Mouse (Mus musculus): ENCODE results near the gene Rnf17. TPM values are rescaled to one million over a fixed set of nuclear protein-coding genes. Genes with fewer than 3 reads are reported as not detected.

Rnf17 gene
- total RNA-seq, 1 experiment, result 34.0 TPM

DNA sequence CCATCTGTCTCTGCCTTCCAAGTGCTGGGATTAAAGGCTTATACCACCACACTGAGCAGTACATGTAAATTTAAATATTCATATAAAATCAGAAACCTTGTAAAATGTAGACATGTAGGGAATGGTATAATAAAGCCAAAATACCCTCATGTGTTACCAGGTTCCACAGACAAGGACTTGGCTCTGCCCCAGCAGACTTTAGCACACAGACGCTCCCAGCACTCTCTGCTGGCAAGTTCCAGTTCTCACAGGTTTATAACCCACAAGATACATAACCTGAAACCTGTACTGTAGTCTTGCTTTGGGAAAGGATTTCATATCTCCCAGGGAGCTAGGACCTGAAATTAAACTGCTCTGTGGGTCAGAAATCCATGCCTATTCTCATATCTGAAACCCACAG, 142.6 kb downstream of the Rnf17 start:
- no peaks in the 10 kb centered on the region for H3K36me3 ChIP-seq (ENCODE audit: control insufficient read depth, insufficient read depth, low read length, poor library complexity, severe bottlenecking)
- no peaks in the 10 kb centered on the region for H3K9me3 ChIP-seq (ENCODE audit: control insufficient read depth, insufficient read depth, low read depth, low read length)
- TF ChIP-seq ZC3H11A (IDR thresholded peaks at IDR 0.05; ENCODE audit: borderline replicate concordance, low read depth, low read length) (no peak), CHD2 (IDR thresholded peaks at IDR 0.05; ENCODE audit: low read depth, low read length) (no peak), MAFK (IDR thresholded peaks at IDR 0.05; ENCODE audit: insufficient read depth, low read depth, low read length) (no peak), ZNF384 (IDR thresholded peaks at IDR 0.05; ENCODE audit: low read depth, low read length) (no peak), HCFC1 (IDR thresholded peaks at IDR 0.05; ENCODE audit: borderline replicate concordance, insufficient read depth, low read length) (no peak)
- no peak overlapping the region for H3K4me3 ChIP-seq (ENCODE audit: insufficient read depth in 1 of 2, low read depth in 1 of 2, low read length in 2 of 2, poor library complexity in 1 of 2, severe bottlenecking in 1 of 2)
- no peak overlapping the region for H3K9ac ChIP-seq (ENCODE audit: insufficient read depth, low read depth, low read length, poor library complexity, severe bottlenecking)
- H3K4me1 ChIP-seq (ENCODE audit: control insufficient read depth in 2 of 2, insufficient read depth in 2 of 2, low read length in 2 of 2, poor library complexity in 1 of 2), result peaks cover 4 to 8% of the 10 kb centered on the region in 2 experiments; a peak in 3 of 4 replicates
- no peak overlapping the region for H3K27ac ChIP-seq (ENCODE audit: insufficient read depth, low read depth, low read length, poor library complexity, severe bottlenecking)
- in situ Hi-C loops (cut with MboI; ENCODE audit: low sequenced_read_pairs in 2 of 2, unreplicated experiment in 2 of 2), result no loop called here
- DNase-seq (ENCODE audit: low read depth, low spot score), result no peak

DNA sequence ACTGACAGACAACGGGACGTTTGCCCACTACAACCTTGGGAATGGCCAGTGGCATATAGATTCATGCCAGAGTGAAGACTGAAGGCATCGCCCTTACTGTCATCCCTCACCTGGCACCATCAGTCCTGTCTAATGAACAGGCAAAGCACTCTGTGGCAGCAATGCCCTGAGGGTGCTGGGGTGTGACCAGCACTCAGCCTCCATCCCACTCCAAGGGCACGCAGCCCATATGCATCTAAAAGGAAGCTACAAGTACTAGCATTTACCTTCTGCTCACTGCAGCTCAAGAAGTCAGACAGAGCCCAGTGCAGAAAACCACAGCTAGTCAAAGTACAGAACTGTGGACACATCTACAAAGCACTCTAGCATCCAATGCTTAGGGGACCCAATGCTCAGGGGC, 143.1 kb downstream of the Rnf17 start:
- H3K9me3 ChIP-seq (ENCODE audit: control insufficient read depth, insufficient read depth, low read depth, low read length), result no peaks in the 10 kb centered on the region
- peak; percentile 35 for DNase-seq (ENCODE audit: low read depth, low spot score)
- in situ Hi-C loops (cut with MboI; ENCODE audit: low sequenced_read_pairs in 2 of 2, unreplicated experiment in 2 of 2), result no loop called here
- H3K9ac ChIP-seq (ENCODE audit: insufficient read depth, low read depth, low read length, poor library complexity, severe bottlenecking), result no peak overlapping the region
- H3K4me3 ChIP-seq (ENCODE audit: insufficient read depth in 1 of 2, low read depth in 1 of 2, low read length in 2 of 2, poor library complexity in 1 of 2, severe bottlenecking in 1 of 2), result no peak overlapping the region
- no peak overlapping the region for H3K27ac ChIP-seq (ENCODE audit: insufficient read depth, low read depth, low read length, poor library complexity, severe bottlenecking)
- no peaks in the 10 kb centered on the region for H3K36me3 ChIP-seq (ENCODE audit: control insufficient read depth, insufficient read depth, low read length, poor library complexity, severe bottlenecking)
- H3K4me1 ChIP-seq (ENCODE audit: control insufficient read depth in 2 of 2, insufficient read depth in 2 of 2, low read length in 2 of 2, poor library complexity in 1 of 2), result peaks cover 4 to 8% of the 10 kb centered on the region in 2 experiments; a peak in 3 of 4 replicates
- TF ChIP-seq MAFK (IDR thresholded peaks at IDR 0.05; ENCODE audit: insufficient read depth, low read depth, low read length) (no peak), HCFC1 (IDR thresholded peaks at IDR 0.05; ENCODE audit: borderline replicate concordance, insufficient read depth, low read length) (no peak), ZNF384 (IDR thresholded peaks at IDR 0.05; ENCODE audit: low read depth, low read length) (no peak), CHD2 (IDR thresholded peaks at IDR 0.05; ENCODE audit: low read depth, low read length) (no peak), ZC3H11A (IDR thresholded peaks at IDR 0.05; ENCODE audit: borderline replicate concordance, low read depth, low read length) (no peak)

DNA sequence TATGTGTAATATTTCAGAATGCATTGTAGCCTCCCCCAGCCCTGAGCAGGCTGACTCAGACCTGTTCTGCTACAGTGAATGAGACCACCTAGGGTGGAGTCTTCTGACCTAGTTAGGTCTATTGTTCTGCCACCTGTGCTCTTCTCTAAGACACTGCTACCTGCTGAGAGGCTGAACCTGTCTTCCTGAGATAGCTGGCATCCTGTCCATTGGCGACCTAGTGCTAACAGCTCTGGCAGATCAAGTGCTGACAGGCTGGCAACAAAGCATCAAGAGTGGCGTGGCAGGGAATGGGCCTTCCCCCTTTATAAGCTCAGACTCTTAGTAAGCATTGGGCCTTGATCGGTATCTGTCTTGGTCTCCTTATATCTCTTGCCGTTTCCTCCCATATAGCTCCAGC, 148.6 kb downstream of the Rnf17 start:
- DNase-seq (ENCODE audit: low read depth, low spot score), result no peak
- H3K4me1 ChIP-seq (ENCODE audit: control insufficient read depth in 2 of 2, insufficient read depth in 2 of 2, low read length in 2 of 2, poor library complexity in 1 of 2), result peaks cover 0 to 1% of the 10 kb centered on the region in 2 experiments; a peak in 2 of 4 replicates
- TF ChIP-seq CHD2 (IDR thresholded peaks at IDR 0.05; ENCODE audit: low read depth, low read length) (no peak), ZNF384 (IDR thresholded peaks at IDR 0.05; ENCODE audit: low read depth, low read length) (no peak), MAFK (IDR thresholded peaks at IDR 0.05; ENCODE audit: insufficient read depth, low read depth, low read length) (no peak), HCFC1 (IDR thresholded peaks at IDR 0.05; ENCODE audit: borderline replicate concordance, insufficient read depth, low read length) (no peak), ZC3H11A (IDR thresholded peaks at IDR 0.05; ENCODE audit: borderline replicate concordance, low read depth, low read length) (no peak)
- H3K9me3 ChIP-seq (ENCODE audit: control insufficient read depth, insufficient read depth, low read depth, low read length), result no peaks in the 10 kb centered on the region
- in situ Hi-C loops (cut with MboI; ENCODE audit: low sequenced_read_pairs in 2 of 2, unreplicated experiment in 2 of 2), result no loop called here
- no peak overlapping the region for H3K9ac ChIP-seq (ENCODE audit: insufficient read depth, low read depth, low read length, poor library complexity, severe bottlenecking)
- H3K36me3 ChIP-seq (ENCODE audit: control insufficient read depth, insufficient read depth, low read length, poor library complexity, severe bottlenecking), result no peaks in the 10 kb centered on the region; the same call in 1 of the 2 replicates
- no peak overlapping the region for H3K27ac ChIP-seq (ENCODE audit: insufficient read depth, low read depth, low read length, poor library complexity, severe bottlenecking)
- no peak overlapping the region for H3K4me3 ChIP-seq (ENCODE audit: insufficient read depth in 1 of 2, low read depth in 1 of 2, low read length in 2 of 2, poor library complexity in 1 of 2, severe bottlenecking in 1 of 2)

DNA sequence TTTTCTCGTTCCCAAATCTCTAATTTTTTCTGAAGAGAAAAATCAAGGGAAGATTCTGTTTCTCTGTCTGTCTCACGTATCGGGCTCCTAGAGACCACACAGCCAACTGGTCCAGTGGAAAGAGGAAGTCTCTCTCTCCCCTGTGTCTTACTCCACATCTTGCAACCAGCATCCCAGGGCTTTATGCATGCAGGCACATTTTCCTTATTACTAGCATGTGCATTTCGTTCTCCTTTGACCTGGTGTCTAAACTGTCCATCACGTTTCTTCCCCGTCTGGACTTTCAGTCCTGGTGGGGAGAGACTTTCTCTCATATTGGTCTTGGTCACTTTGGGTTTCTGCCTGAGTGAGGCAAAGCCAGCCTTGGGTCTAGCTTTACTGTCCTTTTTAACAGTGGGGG, 150.5 kb downstream of the Rnf17 start:
- Histone ChIP-seq H3K36me3 (ENCODE audit: control insufficient read depth, insufficient read depth, low read length, poor library complexity, severe bottlenecking) (no peaks in the 10 kb centered on the region; the same call in 1 of the 2 replicates), H3K9ac (ENCODE audit: insufficient read depth, low read depth, low read length, poor library complexity, severe bottlenecking) (no peak overlapping the region), H3K4me1 (ENCODE audit: control insufficient read depth in 2 of 2, insufficient read depth in 2 of 2, low read length in 2 of 2, poor library complexity in 1 of 2) (no peaks in the 10 kb centered on the region), H3K9me3 (ENCODE audit: control insufficient read depth, insufficient read depth, low read depth, low read length) (no peaks in the 10 kb centered on the region), H3K4me3 (ENCODE audit: insufficient read depth in 1 of 2, low read depth in 1 of 2, low read length in 2 of 2, poor library complexity in 1 of 2, severe bottlenecking in 1 of 2) (no peak overlapping the region), H3K27ac (ENCODE audit: insufficient read depth, low read depth, low read length, poor library complexity, severe bottlenecking) (no peak overlapping the region)
- in situ Hi-C loops (cut with MboI; ENCODE audit: low sequenced_read_pairs in 2 of 2, unreplicated experiment in 2 of 2), result no loop called here
- TF ChIP-seq MAFK (IDR thresholded peaks at IDR 0.05; ENCODE audit: insufficient read depth, low read depth, low read length), result no peak
- TF ChIP-seq ZC3H11A (IDR thresholded peaks at IDR 0.05; ENCODE audit: borderline replicate concordance, low read depth, low read length), result no peak
- no peak for TF ChIP-seq CHD2 (IDR thresholded peaks at IDR 0.05; ENCODE audit: low read depth, low read length)
- no peak for TF ChIP-seq HCFC1 (IDR thresholded peaks at IDR 0.05; ENCODE audit: borderline replicate concordance, insufficient read depth, low read length)
- no peak for TF ChIP-seq ZNF384 (IDR thresholded peaks at IDR 0.05; ENCODE audit: low read depth, low read length)
- DNase-seq (ENCODE audit: low read depth, low spot score), result no peak

DNA sequence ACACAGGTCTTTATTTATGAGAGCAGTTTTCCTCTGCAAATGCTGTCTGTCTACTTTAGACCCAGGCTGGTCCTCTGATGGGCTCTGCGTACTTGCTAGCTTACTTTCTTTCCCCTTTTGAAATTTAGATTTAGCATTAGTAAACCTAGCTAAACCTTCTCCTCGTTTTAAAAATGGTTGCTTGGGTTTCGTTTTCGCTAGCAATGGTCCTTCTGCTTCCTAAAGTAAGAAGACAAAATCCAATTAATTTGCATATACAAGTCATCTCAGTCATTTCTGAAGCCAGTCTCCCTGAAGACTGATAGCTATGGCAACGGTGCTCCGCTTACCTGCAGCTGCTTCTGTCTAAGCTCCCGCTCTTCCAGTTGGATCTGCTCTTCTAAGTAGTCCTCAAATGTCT, 150.9 kb downstream of the Rnf17 start:
- no peaks in the 10 kb centered on the region for H3K9me3 ChIP-seq (ENCODE audit: control insufficient read depth, insufficient read depth, low read depth, low read length)
- no peaks in the 10 kb centered on the region for H3K4me1 ChIP-seq (ENCODE audit: control insufficient read depth in 2 of 2, insufficient read depth in 2 of 2, low read length in 2 of 2, poor library complexity in 1 of 2)
- TF ChIP-seq HCFC1 (IDR thresholded peaks at IDR 0.05; ENCODE audit: borderline replicate concordance, insufficient read depth, low read length), result no peak
- no peak for TF ChIP-seq CHD2 (IDR thresholded peaks at IDR 0.05; ENCODE audit: low read depth, low read length)
- TF ChIP-seq ZC3H11A (IDR thresholded peaks at IDR 0.05; ENCODE audit: borderline replicate concordance, low read depth, low read length), result no peak
- TF ChIP-seq ZNF384 (IDR thresholded peaks at IDR 0.05; ENCODE audit: low read depth, low read length), result no peak
- no peak for TF ChIP-seq MAFK (IDR thresholded peaks at IDR 0.05; ENCODE audit: insufficient read depth, low read depth, low read length)
- no peak for DNase-seq (ENCODE audit: low read depth, low spot score)
- H3K27ac ChIP-seq (ENCODE audit: insufficient read depth, low read depth, low read length, poor library complexity, severe bottlenecking), result no peak overlapping the region
- in situ Hi-C loops (cut with MboI; ENCODE audit: low sequenced_read_pairs in 2 of 2, unreplicated experiment in 2 of 2), result no loop called here
- no peak overlapping the region for H3K4me3 ChIP-seq (ENCODE audit: insufficient read depth in 1 of 2, low read depth in 1 of 2, low read length in 2 of 2, poor library complexity in 1 of 2, severe bottlenecking in 1 of 2)
- no peaks in the 10 kb centered on the region; the same call in 1 of the 2 replicates for H3K36me3 ChIP-seq (ENCODE audit: control insufficient read depth, insufficient read depth, low read length, poor library complexity, severe bottlenecking)
- H3K9ac ChIP-seq (ENCODE audit: insufficient read depth, low read depth, low read length, poor library complexity, severe bottlenecking), result no peak overlapping the region

Data from ES-E14 (cell line).